Mouse (Mus musculus): Measurements from ENCODE around the gene Zfp281. TPM values are rescaled to one million over a fixed set of nuclear protein-coding genes. Genes with fewer than 3 reads are reported as not detected.
A peak's percentile ranks its signal among the peaks of the same experiment; 100 is the strongest.

The Zfp281 gene
- polyA plus RNA-seq, 1 experiment from 2014 or later: 33.9 TPM

DNA sequence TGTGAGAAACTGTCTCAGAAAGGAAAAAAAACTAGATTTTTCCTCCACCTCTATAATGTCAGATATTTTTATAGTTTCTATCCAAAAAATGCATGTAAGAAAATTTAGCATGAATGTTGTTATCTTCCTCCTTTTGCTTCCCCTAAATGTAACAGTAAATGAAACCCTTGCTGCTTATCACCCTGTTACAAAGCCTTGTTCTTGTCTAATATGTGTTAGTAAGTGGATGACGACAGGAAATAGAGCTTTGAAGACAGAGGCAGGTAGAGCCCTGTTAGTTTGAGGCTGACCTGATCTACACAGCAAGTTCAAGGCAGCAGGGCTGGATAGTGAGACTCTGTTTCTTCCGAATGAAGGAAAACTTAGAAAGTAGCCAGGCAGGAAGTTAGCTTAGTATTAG, 14.5 kb downstream of the Zfp281 start:
- Histone ChIP-seq H3K9me3 (no peaks in the 10 kb centered on the region), H3K27me3 (no peaks in the 10 kb centered on the region), H3K36me3 (no peaks in the 10 kb centered on the region), H3K9ac (replicated peaks) (no peak overlapping the region), H3K4me1 (no peaks in the 10 kb centered on the region), H3K4me2 (replicated peaks) (no peak overlapping the region), H3K27ac (replicated peaks) (no peak overlapping the region), H3K4me3 (no peak overlapping the region)
- 87% methylated on average over 2 of the region's 2 CpGs for WGBS
- ATAC-seq (ENCODE audit: low FRiP score, low read depth): no peak

GRCm38 (mm10) chr1:136642701-136643100, 18.0 kb downstream of the Zfp281 start:
- ATAC-seq (ENCODE audit: low FRiP score, low read depth): no peak
- no peak overlapping the region for H3K27ac ChIP-seq (replicated peaks)
- no peaks in the 10 kb centered on the region for H3K4me1 ChIP-seq
- no peaks in the 10 kb centered on the region for H3K27me3 ChIP-seq
- H3K9me3 ChIP-seq: no peaks in the 10 kb centered on the region
- no peaks in the 10 kb centered on the region for H3K36me3 ChIP-seq
- H3K4me3 ChIP-seq: no peak overlapping the region
- no peak overlapping the region for H3K9ac ChIP-seq (replicated peaks)
- 91% methylated on average over 3 of the region's 3 CpGs for WGBS
- no peak overlapping the region for H3K4me2 ChIP-seq (replicated peaks)

GRCm38 (mm10) chr1:136644486-136644885, 19.8 kb downstream of the Zfp281 start:
- Histone ChIP-seq H3K27ac (replicated peaks) (no peak overlapping the region), H3K4me1 (no peaks in the 10 kb centered on the region), H3K27me3 (no peaks in the 10 kb centered on the region), H3K9me3 (no peaks in the 10 kb centered on the region), H3K9ac (replicated peaks) (no peak overlapping the region), H3K36me3 (no peaks in the 10 kb centered on the region), H3K4me2 (replicated peaks) (no peak overlapping the region), H3K4me3 (no peak overlapping the region)
- ATAC-seq (ENCODE audit: low FRiP score, low read depth): no peak
- WGBS: 72% methylated on average over 4 of the region's 4 CpGs

- no peak overlapping the region for H3K27ac ChIP-seq (replicated peaks)
- no peak overlapping the region for H3K9ac ChIP-seq (replicated peaks)
- ATAC-seq (ENCODE audit: low FRiP score, low read depth): no peak
- H3K4me3 ChIP-seq: no peak overlapping the region
- no peaks in the 10 kb centered on the region for H3K27me3 ChIP-seq
- no peaks in the 10 kb centered on the region for H3K9me3 ChIP-seq
- no peaks in the 10 kb centered on the region for H3K4me1 ChIP-seq
- H3K36me3 ChIP-seq: no peaks in the 10 kb centered on the region
- H3K4me2 ChIP-seq (replicated peaks): no peak overlapping the region
- WGBS: 88% methylated on average over 8 of the region's 8 CpGs
Observed at GRCm38 (mm10) chr1:136645849-136646625, 21.3 kb downstream of the Zfp281 start.

- Histone ChIP-seq H3K27ac (replicated peaks) (no peak overlapping the region), H3K9me3 (no peaks in the 10 kb centered on the region)
- WGBS: 94% methylated on average over 3 of the region's 3 CpGs
Observed at GRCm38 (mm10) chr1:136652066-136652465, 27.4 kb downstream of the Zfp281 start.

DNA sequence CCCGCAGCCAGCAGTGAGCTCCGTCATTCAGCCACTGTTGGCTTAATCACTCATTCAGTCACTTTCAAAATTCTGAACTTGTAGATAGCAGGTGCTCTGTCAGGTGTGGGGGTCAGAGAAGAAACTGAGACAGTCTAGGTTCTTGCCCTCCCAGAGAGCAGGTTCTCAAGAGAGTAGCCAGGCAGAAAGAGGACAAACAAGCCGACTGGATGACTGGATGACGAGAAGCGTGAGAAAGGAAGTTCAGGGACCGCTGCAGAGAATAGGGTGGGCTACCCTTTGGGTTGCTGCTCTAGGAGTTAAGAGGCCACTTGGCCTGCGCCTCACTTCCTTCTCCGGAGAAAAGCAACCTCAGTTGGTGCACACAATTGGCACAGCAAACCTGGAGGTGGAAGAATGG, 28.8 kb downstream of the Zfp281 start:
- no peaks in the 10 kb centered on the region for H3K27me3 ChIP-seq
- 86% methylated on average over 8 of the region's 8 CpGs for WGBS

More at GRCm38 (mm10) chr1:136652066-136652465, 27.4 kb downstream of the Zfp281 start:
- Histone ChIP-seq H3K4me1 (no peaks in the 10 kb centered on the region), H3K4me2 (replicated peaks) (no peak overlapping the region), H3K4me3 (no peak overlapping the region), H3K36me3 (no peaks in the 10 kb centered on the region), H3K27me3 (no peaks in the 10 kb centered on the region), H3K9ac (replicated peaks) (no peak overlapping the region)
- no peak for ATAC-seq (ENCODE audit: low FRiP score, low read depth)

GRCm38 (mm10) chr1:136654385-136654784, 29.7 kb downstream of the Zfp281 start:
- Histone ChIP-seq H3K27ac (replicated peaks) (no peak overlapping the region), H3K9ac (replicated peaks) (no peak overlapping the region), H3K27me3 (0 out of 2 replicates have a peak, but pooled peaks cover 5% of the 10 kb centered on the region), H3K9me3 (no peaks in the 10 kb centered on the region), H3K4me3 (no peak overlapping the region), H3K4me2 (replicated peaks) (no peak overlapping the region), H3K4me1 (no peaks in the 10 kb centered on the region), H3K36me3 (no peaks in the 10 kb centered on the region)
- 87% methylated on average over 11 of the region's 11 CpGs for WGBS
- ATAC-seq (ENCODE audit: low FRiP score, low read depth): no peak

More for the DNA sequence above, 28.8 kb downstream of the Zfp281 start:
- H3K36me3 ChIP-seq: no peaks in the 10 kb centered on the region
- H3K9me3 ChIP-seq: no peaks in the 10 kb centered on the region
- H3K4me2 ChIP-seq (replicated peaks): no peak overlapping the region
- no peaks in the 10 kb centered on the region for H3K4me1 ChIP-seq
- H3K4me3 ChIP-seq: no peak overlapping the region
- H3K27ac ChIP-seq (replicated peaks): no peak overlapping the region
- H3K9ac ChIP-seq (replicated peaks): no peak overlapping the region
- no peak for ATAC-seq (ENCODE audit: low FRiP score, low read depth)

DNA sequence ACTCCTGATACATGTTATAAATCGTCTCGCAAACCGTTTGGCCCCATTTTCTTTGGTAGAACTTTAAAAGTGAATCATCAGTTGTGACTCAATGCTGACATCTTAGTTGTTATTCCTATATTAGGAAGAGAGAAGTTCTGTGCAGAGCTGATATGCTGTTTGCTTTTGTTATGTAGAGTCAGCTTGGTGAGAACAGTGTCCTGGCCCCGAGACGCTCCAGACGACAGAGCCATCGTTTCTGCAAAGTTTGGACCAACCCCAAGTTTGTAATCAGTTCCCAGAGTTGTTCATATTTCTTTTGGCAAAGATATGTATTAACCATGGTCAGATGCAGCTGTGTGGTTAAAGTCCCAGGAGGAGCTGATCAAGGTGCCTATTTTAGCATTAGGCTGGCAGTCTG, 31.9 kb downstream of the Zfp281 start:
- no peak overlapping the region for H3K9ac ChIP-seq (replicated peaks)

GRCm38 (mm10) chr1:136658456-136659227, 33.9 kb downstream of the Zfp281 start:
- WGBS: 90% methylated on average over 13 of the region's 13 CpGs

More for the DNA sequence above, 31.9 kb downstream of the Zfp281 start:
- 0 out of 2 replicates have a peak, but pooled peaks cover 5% of the 10 kb centered on the region for H3K27me3 ChIP-seq
- H3K9me3 ChIP-seq: no peaks in the 10 kb centered on the region
- WGBS: 88% methylated on average over 7 of the region's 7 CpGs
- H3K36me3 ChIP-seq: no peaks in the 10 kb centered on the region
- H3K4me2 ChIP-seq (replicated peaks): no peak overlapping the region
- ATAC-seq (ENCODE audit: low FRiP score, low read depth): no peak
- no peak overlapping the region for H3K27ac ChIP-seq (replicated peaks)
- peaks cover 5% of the 10 kb centered on the region for H3K4me1 ChIP-seq
- H3K4me3 ChIP-seq: no peak overlapping the region

GRCm38 (mm10) chr1:136659337-136659736, 34.6 kb downstream of the Zfp281 start:
- WGBS: 60% methylated on average over 9 of the region's 9 CpGs
- H3K4me2 ChIP-seq (replicated peaks): no peak overlapping the region
- H3K27me3 ChIP-seq: peaks cover 11% of the 10 kb centered on the region; the same call in 1 of the 2 replicates
- no peak overlapping the region for H3K27ac ChIP-seq (replicated peaks)
- no peaks in the 10 kb centered on the region for H3K36me3 ChIP-seq
- no peaks in the 10 kb centered on the region for H3K9me3 ChIP-seq
- H3K4me1 ChIP-seq: peaks cover 14% of the 10 kb centered on the region
- no peak for ATAC-seq (ENCODE audit: low FRiP score, low read depth)
- no peak overlapping the region for H3K9ac ChIP-seq (replicated peaks)
- no peak overlapping the region for H3K4me3 ChIP-seq

More at GRCm38 (mm10) chr1:136658456-136659227, 33.9 kb downstream of the Zfp281 start:
- Histone ChIP-seq H3K9ac (replicated peaks) (no peak overlapping the region), H3K4me2 (replicated peaks) (no peak overlapping the region), H3K4me1 (peaks cover 14% of the 10 kb centered on the region), H3K4me3 (no peak overlapping the region), H3K9me3 (no peaks in the 10 kb centered on the region), H3K27me3 (peaks cover 11% of the 10 kb centered on the region; the same call in 1 of the 2 replicates), H3K36me3 (no peaks in the 10 kb centered on the region), H3K27ac (replicated peaks) (no peak overlapping the region)
- ATAC-seq (ENCODE audit: low FRiP score, low read depth): no peak

DNA sequence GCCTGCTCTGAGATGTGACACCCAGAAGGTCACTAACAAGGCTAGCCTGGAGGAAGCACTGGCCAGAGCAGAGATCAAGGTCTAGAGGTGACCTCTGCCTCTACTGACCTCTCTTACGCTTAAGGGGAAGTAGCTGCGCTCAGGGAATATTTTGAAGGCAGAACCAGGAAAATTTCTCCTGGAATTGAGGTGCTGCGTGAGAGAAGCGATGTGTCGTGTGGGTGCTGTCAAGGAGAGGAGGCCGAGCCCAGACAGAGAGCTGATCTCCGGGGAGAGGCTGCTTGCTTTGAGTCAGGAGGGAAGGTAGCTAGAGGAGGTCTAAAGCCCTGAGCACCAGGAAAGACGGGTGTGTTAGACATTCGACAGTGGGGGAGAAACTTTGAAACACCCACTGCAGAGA, 35.2 kb downstream of the Zfp281 start:
- H3K27ac ChIP-seq (replicated peaks): no peak overlapping the region
- no peak overlapping the region for H3K4me2 ChIP-seq (replicated peaks)
- no peak overlapping the region for H3K4me3 ChIP-seq
- peaks cover 14% of the 10 kb centered on the region for H3K4me1 ChIP-seq
- no peaks in the 10 kb centered on the region for H3K36me3 ChIP-seq
- H3K27me3 ChIP-seq: peaks cover 11% of the 10 kb centered on the region; the same call in 1 of the 2 replicates
- H3K9me3 ChIP-seq: no peaks in the 10 kb centered on the region
- ATAC-seq (ENCODE audit: low FRiP score, low read depth): no peak
- WGBS: 84% methylated on average over 9 of the region's 9 CpGs
- H3K9ac ChIP-seq (replicated peaks): no peak overlapping the region

DNA sequence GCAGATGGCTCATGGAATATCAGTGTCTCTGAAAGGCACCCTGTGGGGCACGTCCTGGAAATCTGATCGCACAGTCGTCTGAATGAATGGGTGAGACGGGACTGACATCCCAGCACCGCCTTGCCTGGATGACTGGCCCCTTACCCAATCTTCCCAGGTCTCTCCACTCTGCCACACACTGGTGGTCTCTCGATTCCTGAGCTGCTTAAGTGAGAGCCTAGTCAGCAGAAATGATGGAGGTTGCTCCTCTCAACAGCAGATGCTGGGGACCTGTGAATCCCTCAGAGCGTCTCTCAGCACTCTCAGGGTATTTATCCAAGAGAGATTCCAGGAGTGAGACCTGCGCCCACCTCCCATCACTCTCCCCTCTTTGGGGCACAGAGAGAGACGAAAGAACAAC, 36.8 kb downstream of the Zfp281 start:
- H3K4me1 ChIP-seq: peaks cover 14% of the 10 kb centered on the region
- WGBS: 21% methylated on average over 9 of the region's 9 CpGs
- no peak overlapping the region for H3K9ac ChIP-seq (replicated peaks)
- ATAC-seq (ENCODE audit: low FRiP score, low read depth): no peak
- no peak overlapping the region for H3K4me3 ChIP-seq
- no peak overlapping the region for H3K27ac ChIP-seq (replicated peaks)
- no peaks in the 10 kb centered on the region for H3K9me3 ChIP-seq
- H3K4me2 ChIP-seq (replicated peaks): peak overlapping the region; percentile 34
- H3K36me3 ChIP-seq: no peaks in the 10 kb centered on the region
- peaks cover 11% of the 10 kb centered on the region; the same call in 1 of the 2 replicates for H3K27me3 ChIP-seq

Measured in midbrain, embryonic 12.5 days (tissue).